7 mouse cellular contexts compared by ENCODE assay signal in genomic region chr9:27030763-27031100, GRCm38 (mm10). TPM values are rescaled to one million over a fixed set of nuclear protein-coding genes. Genes with fewer than 3 reads are reported as not detected.
DNase-seq lines count a peak whose midpoint lies in the region; ATAC-seq and TF ChIP-seq lines count a peak whose summit lies in the region.

No protein-coding gene starts in this region.

- no peaks in the 10 kb centered on the region for H3K36me3 ChIP-seq in embryonic facial prominence, embryonic 15.5 days
- H3K36me3 ChIP-seq in neural tube, embryonic 15.5 days: no peaks in the 10 kb centered on the region

- peak overlapping the region; percentile 87 for H3K4me3 ChIP-seq in lung, adult 2 months (replicated peaks; ENCODE audit: extremely low read depth, low read depth, low read length)
- peak overlapping the region; percentile 97 for H3K4me3 ChIP-seq in embryonic facial prominence, embryonic 15.5 days (replicated peaks)
- H3K4me3 ChIP-seq in neural tube, embryonic 15.5 days (replicated peaks): peak overlapping the region; percentile 88

- H3K4me2 ChIP-seq in embryonic facial prominence, embryonic 15.5 days (replicated peaks): peak overlapping the region; percentile 70
- H3K4me2 ChIP-seq in neural tube, embryonic 15.5 days: peak overlapping the region; percentile 74

- H3K9me3 ChIP-seq in embryonic facial prominence, embryonic 15.5 days (replicated peaks): no peaks in the 10 kb centered on the region
- H3K9me3 ChIP-seq in neural tube, embryonic 15.5 days (replicated peaks): no peaks in the 10 kb centered on the region

- TF ChIP-seq CTCF in lung, adult 2 months (IDR thresholded peaks at IDR 0.05; ENCODE audit: insufficient read depth, low read length): no peak

- H3K27me3 ChIP-seq in embryonic facial prominence, embryonic 15.5 days: no peaks in the 10 kb centered on the region
- no peaks in the 10 kb centered on the region for H3K27me3 ChIP-seq in neural tube, embryonic 15.5 days (replicated peaks)

- peak; percentile 7 for ATAC-seq in embryonic facial prominence, embryonic 15.5 days (ENCODE audit: insufficient number of reproducible peaks, low FRiP score, low TSS enrichment, low read depth)
- peak; percentile 40 for ATAC-seq in neural tube, embryonic 15.5 days (ENCODE audit: low FRiP score)

- WGBS in lung, adult 2 months: 1% methylated on average over 17 of the region's 17 CpGs
- 0% methylated on average over 17 of the region's 17 CpGs for WGBS in embryonic facial prominence, embryonic 15.5 days
- WGBS in large intestine, adult 2 months: under 1% methylated on average over 17 of the region's 17 CpGs
- WGBS in neural tube, embryonic 15.5 days: 0% methylated on average over 17 of the region's 17 CpGs

- TF ChIP-seq POLR2A in lung, adult 2 months (IDR thresholded peaks at IDR 0.05; ENCODE audit: borderline replicate concordance, extremely low read depth, low read depth, low read length): no peak

- DNase-seq in lung, adult 2 months: no peak
- no peak for DNase-seq in lung, postnatal 14 days
- peak; percentile 4 for DNase-seq in large intestine, adult 2 months (ENCODE audit: low read depth, low spot score)
- DNase-seq in frontal cortex, postnatal 25 days (ENCODE audit: low spot score in 2 of 2): no peak
- DNase-seq in c-Kit-positive CD71-positive TER-119-positive erythroid progenitor cells, embryonic 14.5 days (ENCODE audit: low spot score): no peak

- H3K9ac ChIP-seq in embryonic facial prominence, embryonic 15.5 days: peak overlapping the region; percentile 66
- peak overlapping the region; percentile 94 for H3K9ac ChIP-seq in neural tube, embryonic 15.5 days (replicated peaks)

- peaks cover 8% of the 10 kb centered on the region for H3K4me1 ChIP-seq in lung, adult 2 months (ENCODE audit: control insufficient read depth, insufficient read depth, low read length)
- H3K4me1 ChIP-seq in embryonic facial prominence, embryonic 15.5 days: peaks cover 46% of the 10 kb centered on the region
- peaks cover 55% of the 10 kb centered on the region for H3K4me1 ChIP-seq in neural tube, embryonic 15.5 days

- peak overlapping the region; percentile 94; the same call in 1 of the 2 replicates for H3K27ac ChIP-seq in embryonic facial prominence, embryonic 15.5 days (replicated peaks)
- H3K27ac ChIP-seq in neural tube, embryonic 15.5 days (replicated peaks): peak overlapping the region; percentile 93

RNA-seq across cellular contexts. Expression of gene Ncapd3, which starts 0.8 kb away (rescaled TPM):
- polyA plus RNA-seq in lung, adult 2 months (2012; rRNA removed): 10.4 and 10.5 TPM in 2 replicates
- polyA plus RNA-seq in embryonic facial prominence, embryonic 15.5 days (2015; fragmentation: Nextera tagmentation; extraction: Ambion mirVana): 23.6 and 25.2 TPM in 2 replicates
- polyA plus RNA-seq in large intestine, adult 2 months (2012; rRNA removed): 9.5 and 13.3 TPM in 2 replicates
- 12.6 and 16.7 TPM in 2 replicates for polyA plus RNA-seq in neural tube, embryonic 15.5 days (2015; fragmentation: Nextera tagmentation; extraction: Ambion mirVana)

RNA-seq across cellular contexts. Expression of gene Vps26b, which starts 0.9 kb away (rescaled TPM):
- 34.7 and 37.9 TPM in 2 replicates for polyA plus RNA-seq in lung, adult 2 months (2012; rRNA removed)
- 37.9 and 39.9 TPM in 2 replicates for polyA plus RNA-seq in embryonic facial prominence, embryonic 15.5 days (2015; fragmentation: Nextera tagmentation; extraction: Ambion mirVana)
- polyA plus RNA-seq in large intestine, adult 2 months (2012; rRNA removed): 15.1 and 24.5 TPM in 2 replicates
- 80.2 and 80.3 TPM in 2 replicates for polyA plus RNA-seq in neural tube, embryonic 15.5 days (2015; fragmentation: Nextera tagmentation; extraction: Ambion mirVana)

RNA-seq across cellular contexts. Expression of gene Thyn1, which starts 31.2 kb away (rescaled TPM):
- 4.3 and 6.7 TPM in 2 replicates for polyA plus RNA-seq in lung, adult 2 months (2012; rRNA removed)
- polyA plus RNA-seq in embryonic facial prominence, embryonic 15.5 days (2015; fragmentation: Nextera tagmentation; extraction: Ambion mirVana): 111 and 113 TPM in 2 replicates
- 13.5 and 14.6 TPM in 2 replicates for polyA plus RNA-seq in large intestine, adult 2 months (2012; rRNA removed)
- 140 and 148 TPM in 2 replicates for polyA plus RNA-seq in neural tube, embryonic 15.5 days (2015; fragmentation: Nextera tagmentation; extraction: Ambion mirVana)

RNA-seq across cellular contexts. Expression of gene Acad8, which starts 31.4 kb away (rescaled TPM):
- 13.9 and 22.4 TPM in 2 replicates for polyA plus RNA-seq in lung, adult 2 months (2012; rRNA removed)
- 54.4 and 56.2 TPM in 2 replicates for polyA plus RNA-seq in embryonic facial prominence, embryonic 15.5 days (2015; fragmentation: Nextera tagmentation; extraction: Ambion mirVana)
- 15.7 and 22.2 TPM in 2 replicates for polyA plus RNA-seq in large intestine, adult 2 months (2012; rRNA removed)
- polyA plus RNA-seq in neural tube, embryonic 15.5 days (2015; fragmentation: Nextera tagmentation; extraction: Ambion mirVana): 30.7 and 33.5 TPM in 2 replicates
